Comparison of ENCODE assay signal across 9 mouse cellular contexts in genomic region chr19:59457011-59457945, GRCm38 (mm10). TPM values are rescaled to one million over a fixed set of nuclear protein-coding genes. Genes with fewer than 3 reads are reported as not detected.
A peak's percentile ranks its signal among the peaks of the same experiment; 100 is the strongest.
DNase-seq lines count a peak whose midpoint lies in the region; ATAC-seq lines count a peak whose summit lies in the region.
"Had no signal": no experiment of that assay in that cellular context is flagged by ENCODE, and none has a peak within 500 bp of the region (broad histone marks: within the 10 kb centered on the region; RNA-seq: fewer than 3 reads in every experiment).

No protein-coding gene starts in this region.

- DNase-seq in heart, postnatal 4 days, result no peak
- DNase-seq in NIH3T3 (ENCODE audit: low read depth), result peak; percentile 91
- DNase-seq in layer of hippocampus, adult 8-10 months (ENCODE audit: low spot score in 2 of 2), result peak; percentile 85 to 87
- DNase-seq in ovary, postnatal 14 days (ENCODE audit: low spot score), result peak; percentile 59
- no peak for DNase-seq in frontal cortex, postnatal 36 days (ENCODE audit: low spot score in 2 of 2)
- no peak for DNase-seq in natural killer cell, adult 2 months (ENCODE audit: low spot score in 2 of 2)

- peak overlapping the region; percentile 59 for H3K4me2 ChIP-seq in heart, embryonic 11.5 days
- H3K4me2 ChIP-seq in forebrain, embryonic 13.5 days, result peak overlapping the region; percentile 78

- no peaks in the 10 kb centered on the region for H3K36me3 ChIP-seq in heart, embryonic 11.5 days (ENCODE audit: control insufficient read depth, insufficient read depth, low read length)
- peaks cover 4% of the 10 kb centered on the region; the same call in 1 of the 2 replicates for H3K36me3 ChIP-seq in forebrain, embryonic 13.5 days (ENCODE audit: poor library complexity, severe bottlenecking)
- H3K36me3 ChIP-seq: G1E had no signal

- no peak overlapping the region for H3K9ac ChIP-seq in heart, embryonic 11.5 days (ENCODE audit: low read depth, low read length)
- peak overlapping the region; percentile 93 for H3K9ac ChIP-seq in forebrain, embryonic 13.5 days

- no peak overlapping the region for H3K27ac ChIP-seq in heart, embryonic 11.5 days (ENCODE audit: low read depth, low read length)
- H3K27ac ChIP-seq in forebrain, embryonic 13.5 days, result peak overlapping the region; percentile 98

- H3K27me3 ChIP-seq in heart, embryonic 11.5 days (ENCODE audit: control insufficient read depth, insufficient read depth, low read length), result peaks cover 97% of the 10 kb centered on the region
- H3K27me3 ChIP-seq in forebrain, embryonic 13.5 days, result peaks cover 59% of the 10 kb centered on the region

- H3K9me3 ChIP-seq in heart, embryonic 11.5 days (replicated peaks; ENCODE audit: control insufficient read depth, low read length), result no peaks in the 10 kb centered on the region
- H3K9me3 ChIP-seq in forebrain, embryonic 13.5 days (replicated peaks), result no peaks in the 10 kb centered on the region

- 3% methylated on average over 23 of the region's 23 CpGs for WGBS in heart, embryonic 11.5 days (ENCODE audit: insufficient replicate concordance)
- under 1% methylated on average over 23 of the region's 23 CpGs for WGBS in forebrain, embryonic 13.5 days

- H3K4me3 ChIP-seq in heart, embryonic 11.5 days (ENCODE audit: low read depth, low read length), result peak overlapping the region; percentile 38
- H3K4me3 ChIP-seq in forebrain, embryonic 13.5 days, result peak overlapping the region; percentile 65

- H3K4me1 ChIP-seq in heart, embryonic 11.5 days (ENCODE audit: control insufficient read depth, insufficient read depth, low read length), result peaks cover 8% of the 10 kb centered on the region; the same call in 1 of the 2 replicates
- H3K4me1 ChIP-seq in forebrain, embryonic 13.5 days, result peaks cover 65% of the 10 kb centered on the region

- ATAC-seq in heart, embryonic 11.5 days (replicated peaks; ENCODE audit: insufficient number of reproducible peaks, low FRiP score, low TSS enrichment), result no peak
- peak; percentile 58 for ATAC-seq in forebrain, embryonic 13.5 days

RNA-seq across cellular contexts. Expression of gene Emx2, which starts 0.9 kb away (rescaled TPM):
- 0.19 and 0.44 TPM in 2 replicates for polyA plus RNA-seq in heart, embryonic 11.5 days (2014; fragmentation: Nextera tagmentation; extraction: Ambion mirVana)
- not detected for total RNA-seq in heart, postnatal 4 days (2021)
- 29.8 and 37.3 TPM in 2 replicates for polyA plus RNA-seq in forebrain, embryonic 13.5 days (2015; fragmentation: Nextera tagmentation; extraction: Ambion mirVana)
- 10 to 100 TPM; 17.4 to 25.8 (median 21.9) TPM for total RNA-seq in layer of hippocampus, adult 8-10 months (2022)
- polyA plus RNA-seq: G1E had no signal

Comparison
In these comparisons a context has a peak if more than half of its experiments do, and no peak if none do; other contexts are left out.
1. DNase-seq: peak in NIH3T3 (single experiment), layer of hippocampus, adult 8-10 months (2 of 2) and ovary, postnatal 14 days (single experiment); none in heart, postnatal 4 days (single experiment), frontal cortex, postnatal 36 days (0 of 2) and natural killer cell, adult 2 months (0 of 2).
2. RNA of gene Emx2, which starts 0.9 kb away (total RNA-seq): 17.4 to 25.8 TPM in layer of hippocampus, adult 8-10 months; not detected in heart, postnatal 4 days; every median in the first group is over 10 times any median in the second.